Mouse (Mus musculus) intestine, embryonic 16.5 days (tissue): ENCODE measurements around the gene Nts. TPM values are rescaled to one million over a fixed set of nuclear protein-coding genes. Genes with fewer than 3 reads are reported as not detected.
"Not testable (repeated sequence)": the region's sequence is repeated elsewhere in the genome, so short reads cannot be mapped to it uniquely, and the experiment has no call there.

ENCODE experiments used
- ATAC-seq: fragments of 200-750 bp; cut with Nextera tagmentation; 2 replicates; pipeline ENCODE4 v1.8.0; 2017; ENCODE audit warnings: moderate TSS enrichment, moderate library complexity
- H3K27ac ChIP-seq: fragments of 300-500 bp; sonication (generic); 2 replicates; pipeline ENCODE4 v1.5.1; 2014; ENCODE audit warnings: mild to moderate bottlenecking, low read length
- H3K27me3 ChIP-seq: fragments of 300-500 bp; sonication (generic); replicated peaks from 2 replicates; pipeline ENCODE4 v1.6.1; 2014; ENCODE audit warnings: low read length, control low read depth, mixed read lengths; ENCODE audit not compliant: control insufficient read depth, insufficient read depth
- H3K36me3 ChIP-seq: fragments of 300-500 bp; sonication (generic); 2 replicates; pipeline ENCODE4 v1.6.1; 2014; ENCODE audit warnings: low read length, control low read depth; ENCODE audit not compliant: control insufficient read depth, insufficient read depth
- H3K4me1 ChIP-seq: fragments of 300-500 bp; sonication (generic); 2 replicates; pipeline ENCODE4 v1.6.1; 2014; ENCODE audit warnings: low read length, control low read depth, mixed read lengths; ENCODE audit not compliant: control insufficient read depth, insufficient read depth
- H3K4me2 ChIP-seq: fragments of 300-500 bp; sonication (generic); 2 replicates; pipeline ENCODE4 v1.6.1; 2014; ENCODE audit warnings: low read depth, low read length, control low read depth
- H3K4me3 ChIP-seq: fragments of 300-500 bp; sonication (generic); 2 replicates; pipeline ENCODE4 v1.5.1; 2014; ENCODE audit warnings: mild to moderate bottlenecking, low read length
- H3K9ac ChIP-seq: fragments of 300-500 bp; sonication (generic); 2 replicates; pipeline ENCODE4 v1.6.1; 2014; ENCODE audit warnings: low read depth, low read length
- H3K9me3 ChIP-seq: fragments of 300-500 bp; sonication (generic); 2 replicates; pipeline ENCODE4 v1.6.1; 2016; ENCODE audit warnings: low read length, control low read depth; ENCODE audit not compliant: control insufficient read depth
- WGBS: fragments of 180-500 bp; shearing (Covaris S2); extraction: QIAGEN DNeasy Blood & Tissue Kit; methylation state at CpG from one replicate; pipeline ENCODE4 v1.1.7; 2014; 5-methylcytosine and 5-hydroxymethylcytosine counted together
- polyA plus RNA-seq: library from polyadenylated mRNA; unstranded; fragments of >200 nt; fragmentation: Nextera tagmentation; extraction: Ambion mirVana; gene quantifications from 2 replicates; pipeline ENCODE4 v1.2.1, GENCODE M21; 2015

Nts gene
- polyA plus RNA-seq, 1 experiment from 2014 or later: 4.7 TPM

- no peak for ATAC-seq
- Histone ChIP-seq H3K4me1 (no peaks in the 10 kb centered on the region), H3K36me3 (no peaks in the 10 kb centered on the region), H3K9me3 (no peaks in the 10 kb centered on the region), H3K27me3 (no peaks in the 10 kb centered on the region), H3K27ac (no peak overlapping the region), H3K9ac (no peak overlapping the region), H3K4me3 (no peak overlapping the region), H3K4me2 (no peak overlapping the region)
- 5% methylated on average over 7 of the region's 7 CpGs for whole genome bisulfite sequencing
These were observed 40.8 kb downstream of the Nts start for GRCm38 (mm10) chr10:102449449-102449848.

GRCm38 (mm10) chr10:102444912-102445556 lies 45.3 kb downstream of the Nts start:
- H3K9me3 ChIP-seq: no peaks in the 10 kb centered on the region
- H3K27me3 ChIP-seq: no peaks in the 10 kb centered on the region
- 22% methylated on average over 2 of the region's 2 CpGs for WGBS
- H3K4me1 ChIP-seq: no peaks in the 10 kb centered on the region
- no peak overlapping the region for H3K4me3 ChIP-seq
- peak; percentile 42 for ATAC-seq
- H3K27ac ChIP-seq: no peak overlapping the region
- H3K4me2 ChIP-seq: no peak overlapping the region
- no peak overlapping the region for H3K9ac ChIP-seq
- no peaks in the 10 kb centered on the region for H3K36me3 ChIP-seq

GRCm38 (mm10) chr10:102435467-102435866 lies 54.8 kb downstream of the Nts start:
- H3K9me3 ChIP-seq, H3K4me1 ChIP-seq, H3K27me3 ChIP-seq, H3K36me3 ChIP-seq, H3K9ac ChIP-seq, ATAC-seq, H3K4me3 ChIP-seq, H3K27ac ChIP-seq: not testable (repeated sequence)
- H3K4me2 ChIP-seq: 0 out of 2 replicates have a peak overlapping the region, but pooled peaks have one; percentile 16
- 33% methylated on average over 6 of the region's 6 CpGs for WGBS

GRCm38 (mm10) chr10:102435048-102435447 lies 55.2 kb downstream of the Nts start:
- H3K4me1 ChIP-seq, H3K4me3 ChIP-seq, H3K4me2 ChIP-seq, H3K9ac ChIP-seq, H3K27me3 ChIP-seq, H3K9me3 ChIP-seq, H3K27ac ChIP-seq, H3K36me3 ChIP-seq: not testable (repeated sequence)
- 6% methylated on average over 5 of the region's 7 CpGs for WGBS
- ATAC-seq: peak; percentile 42; the same call in 1 of the 2 replicates

Other genes with a start within 250 kb of the Nts start
- 1.5 and 2.0 TPM in 2 replicates for gene Rassf9, start 21.7 kb upstream of the Nts start, polyA plus RNA-seq